Comparison of ENCODE assay signal across 9 mouse cellular contexts in genomic region chr6:149187371-149187770, GRCm38 (mm10). TPM values are rescaled to one million over a fixed set of nuclear protein-coding genes. Genes with fewer than 3 reads are reported as not detected.
DNase-seq lines count a peak whose midpoint lies in the region; ATAC-seq and TF ChIP-seq lines count a peak whose summit lies in the region.
"Had no signal": no experiment of that assay in that cellular context is flagged by ENCODE, and none has a peak within 500 bp of the region (broad histone marks: within the 10 kb centered on the region; RNA-seq: fewer than 3 reads in every experiment).

No protein-coding gene starts in this region.

- intact Hi-C loops in left cerebral cortex, adult 2 months (cut with DNase I): no loop called here
- intact Hi-C loops in left cerebral cortex, postnatal 36 days (cut with DNase I): loop anchor here (5.0 kb wide), 1 partner anchor 120 kb away; the partner anchor contains the start of gene Resf1
- intact Hi-C loops in gastrocnemius, postnatal 36 days (cut with DNase I): loop anchor here (5.0 kb wide), 3 partner anchors 45 to 190 kb away; no protein-coding TSS in a partner anchor

- no peak for ATAC-seq in embryonic facial prominence, embryonic 15.5 days (ENCODE audit: insufficient number of reproducible peaks, low FRiP score, low TSS enrichment, low read depth)
- no peak for ATAC-seq in intestine, postnatal 0 days
- ATAC-seq in neural tube, embryonic 13.5 days (ENCODE audit: low read depth): no peak

- H3K9me3 ChIP-seq in embryonic facial prominence, embryonic 15.5 days (replicated peaks): no peaks in the 10 kb centered on the region
- no peaks in the 10 kb centered on the region for H3K9me3 ChIP-seq in intestine, postnatal 0 days (ENCODE audit: control insufficient read depth)
- H3K9me3 ChIP-seq in neural tube, embryonic 13.5 days: no peaks in the 10 kb centered on the region

- DNase-seq in left cerebral cortex, adult 2 months (ENCODE audit: extremely low spot score in 1 of 2, low spot score in 2 of 2): no peak
- DNase-seq in left cerebral cortex, postnatal 36 days (ENCODE audit: low spot score in 2 of 2): no peak
- no peak for DNase-seq in gastrocnemius, postnatal 36 days
- DNase-seq in gastrocnemius, postnatal 10 days: no peak
- DNase-seq in adrenal gland, adult (ENCODE audit: inconsistent age in 2 of 2, low spot score in 1 of 2): no peak

- TF ChIP-seq CTCF in left cerebral cortex, adult 2 months (IDR thresholded peaks at IDR 0.05): no peak
- TF ChIP-seq CTCF in intestine, postnatal 0 days (IDR thresholded peaks at IDR 0.05; ENCODE audit: low read depth): no peak

- peak overlapping the region; percentile 60 for H3K4me2 ChIP-seq in embryonic facial prominence, embryonic 15.5 days (replicated peaks)
- H3K4me2 ChIP-seq in intestine, postnatal 0 days (replicated peaks; ENCODE audit: low read depth): peak overlapping the region; percentile 82
- peak overlapping the region; percentile 76 for H3K4me2 ChIP-seq in neural tube, embryonic 13.5 days

- no peak overlapping the region for H3K27ac ChIP-seq in left cerebral cortex, adult 2 months
- H3K27ac ChIP-seq in embryonic facial prominence, embryonic 15.5 days (replicated peaks): no peak overlapping the region
- no peak overlapping the region for H3K27ac ChIP-seq in intestine, postnatal 0 days (ENCODE audit: low read depth, low read length)
- H3K27ac ChIP-seq in neural tube, embryonic 13.5 days (replicated peaks): no peak overlapping the region

- peaks cover 6% of the 10 kb centered on the region for H3K36me3 ChIP-seq in embryonic facial prominence, embryonic 15.5 days
- H3K36me3 ChIP-seq in intestine, postnatal 0 days (ENCODE audit: control insufficient read depth, insufficient read depth): peaks cover 7% of the 10 kb centered on the region
- peaks cover 20% of the 10 kb centered on the region for H3K36me3 ChIP-seq in neural tube, embryonic 13.5 days

- H3K4me3 ChIP-seq in left cerebral cortex, adult 2 months: peak overlapping the region; percentile 63
- peak overlapping the region; percentile 89 for H3K4me3 ChIP-seq in embryonic facial prominence, embryonic 15.5 days (replicated peaks)
- peak overlapping the region; percentile 86 for H3K4me3 ChIP-seq in intestine, postnatal 0 days (ENCODE audit: low read depth, low read length)
- peak overlapping the region; percentile 77 for H3K4me3 ChIP-seq in neural tube, embryonic 13.5 days

- H3K27me3 ChIP-seq in embryonic facial prominence, embryonic 15.5 days: no peaks in the 10 kb centered on the region
- H3K27me3 ChIP-seq in intestine, postnatal 0 days (replicated peaks; ENCODE audit: control insufficient read depth, insufficient read depth, low read length): no peaks in the 10 kb centered on the region
- H3K27me3 ChIP-seq in neural tube, embryonic 13.5 days: no peaks in the 10 kb centered on the region

- no peak overlapping the region for H3K9ac ChIP-seq in embryonic facial prominence, embryonic 15.5 days
- no peak overlapping the region for H3K9ac ChIP-seq in intestine, postnatal 0 days (ENCODE audit: low read depth, low read length)
- peak overlapping the region; percentile 96 for H3K9ac ChIP-seq in neural tube, embryonic 13.5 days

- 0 out of 2 replicates have a peak, but pooled peaks cover 5% of the 10 kb centered on the region for H3K4me1 ChIP-seq in embryonic facial prominence, embryonic 15.5 days
- H3K4me1 ChIP-seq in intestine, postnatal 0 days (replicated peaks; ENCODE audit: control insufficient read depth, insufficient read depth, low read length): 0 out of 2 replicates have a peak, but pooled peaks cover 3% of the 10 kb centered on the region
- H3K4me1 ChIP-seq in neural tube, embryonic 13.5 days (replicated peaks): peaks cover 33% of the 10 kb centered on the region

- 73% methylated on average over 1 of the region's 1 CpGs for WGBS in embryonic facial prominence, embryonic 15.5 days
- 51% methylated on average over 1 of the region's 1 CpGs for WGBS in intestine, postnatal 0 days
- WGBS in neural tube, embryonic 13.5 days: 67% methylated on average over 1 of the region's 1 CpGs

RNA-seq across cellular contexts. Expression of gene Amn1, which starts 1.1 kb away (rescaled TPM):
- 10 to 100 TPM; 34.7 to 36.6 TPM for total RNA-seq in left cerebral cortex, adult 2 months (2021)
- total RNA-seq in left cerebral cortex, postnatal 36 days (2021): 10 to 100 TPM; 30.6 to 34.4 TPM
- polyA plus RNA-seq in embryonic facial prominence, embryonic 15.5 days (2015; fragmentation: Nextera tagmentation; extraction: Ambion mirVana): 27.4 and 29.7 TPM in 2 replicates
- 17.4 and 20.5 TPM in 2 replicates for polyA plus RNA-seq in intestine, postnatal 0 days (2015; fragmentation: Nextera tagmentation; extraction: Ambion mirVana)
- polyA plus RNA-seq in neural tube, embryonic 13.5 days (2015; fragmentation: Nextera tagmentation; extraction: Ambion mirVana): 114 and 120 TPM in 2 replicates
- 10 to 100 TPM in 1 of 2 experiments, 1 to 10 TPM in 1; 9.6 to 10.2 TPM for total RNA-seq in gastrocnemius, postnatal 36 days (2021)
- 10 to 100 TPM; 10.2 to 12.5 TPM for total RNA-seq in gastrocnemius, postnatal 10 days (2021)

RNA-seq across cellular contexts. Expression of gene Etfbkmt, which starts 47.7 kb away (rescaled TPM):
- total RNA-seq in left cerebral cortex, adult 2 months (2021): 1 to 10 TPM; 2.2 to 2.6 TPM
- total RNA-seq in left cerebral cortex, postnatal 36 days (2021): 1 to 10 TPM; 1.7 to 2.5 TPM
- 13.0 and 15.4 TPM in 2 replicates for polyA plus RNA-seq in embryonic facial prominence, embryonic 15.5 days (2015; fragmentation: Nextera tagmentation; extraction: Ambion mirVana)
- polyA plus RNA-seq in intestine, postnatal 0 days (2015; fragmentation: Nextera tagmentation; extraction: Ambion mirVana): 8.3 and 11.6 TPM in 2 replicates
- polyA plus RNA-seq in neural tube, embryonic 13.5 days (2015; fragmentation: Nextera tagmentation; extraction: Ambion mirVana): 6.4 and 6.6 TPM in 2 replicates
- 10 to 100 TPM in 1 of 2 experiments, 1 to 10 TPM in 1; 9.6 to 14.6 TPM for total RNA-seq in gastrocnemius, postnatal 36 days (2021)
- total RNA-seq in gastrocnemius, postnatal 10 days (2021): 10 to 100 TPM in 1 of 2 experiments, 1 to 10 TPM in 1; 7.5 to 13.5 TPM

RNA-seq across cellular contexts. Expression of gene Gm10203, which starts 57.4 kb away (rescaled TPM):
- not detected for total RNA-seq in left cerebral cortex, adult 2 months (2021)
- total RNA-seq in left cerebral cortex, postnatal 36 days (2021): not detected
- not detected in 2 replicates for polyA plus RNA-seq in embryonic facial prominence, embryonic 15.5 days (2015; fragmentation: Nextera tagmentation; extraction: Ambion mirVana)
- not detected in 2 replicates for polyA plus RNA-seq in intestine, postnatal 0 days (2015; fragmentation: Nextera tagmentation; extraction: Ambion mirVana)
- not detected in 2 replicates for polyA plus RNA-seq in neural tube, embryonic 13.5 days (2015; fragmentation: Nextera tagmentation; extraction: Ambion mirVana)
- total RNA-seq in gastrocnemius, postnatal 36 days (2021): not detected
- not detected for total RNA-seq in gastrocnemius, postnatal 10 days (2021)
- total RNA-seq: hematopoietic stem cell, adult 5-6 weeks had no signal
